Mouse (Mus musculus): ENCODE measurements around the gene Fzd4. TPM values are rescaled to one million over a fixed set of nuclear protein-coding genes. Genes with fewer than 3 reads are reported as not detected.

Gene Fzd4
- total and polyA plus RNA-seq, 3 experiments = 0.04 to 0.13 (median 0.04) TPM

GRCm38 (mm10) chr7:89401136-89401858 lies 2.9 kb upstream of the Fzd4 start:
- Histone ChIP-seq H3K27ac (ENCODE audit: insufficient read depth, low read depth) (no peak overlapping the region), H3K9me3 (replicated peaks; ENCODE audit: low read length) (no peaks in the 10 kb centered on the region), H3K36me3 (replicated peaks in 1 of 2; ENCODE audit: control insufficient read depth in 1 of 2, insufficient read depth in 1 of 2, low read length in 1 of 2) (no peaks in the 10 kb centered on the region), H3K79me2 (replicated peaks; ENCODE audit: control insufficient read depth, extremely low read depth, insufficient read depth, poor library complexity, severe bottlenecking) (no peaks in the 10 kb centered on the region), H3K4me3 (replicated peaks in 1 of 3; ENCODE audit: low read depth in 2 of 3, low read length in 2 of 3, poor library complexity in 1 of 3) (no peak overlapping the region), H3K9ac (ENCODE audit: insufficient read depth, low read depth) (no peak overlapping the region), H3K4me2 (ENCODE audit: insufficient read depth, low read depth, poor library complexity, severe bottlenecking) (no peak overlapping the region), H3K27me3 (replicated peaks) (peaks cover 38% of the 10 kb centered on the region), H3K4me1 (ENCODE audit: control insufficient read depth in 1 of 2, insufficient read depth in 2 of 2) (peaks cover 8 to 11% of the 10 kb centered on the region in 2 experiments)
- dilution Hi-C loops (cut with MboI; ENCODE audit: extremely low pct_ligation_motif_present, extremely low pct_unique_long_range_greater_than_20kb, low sequenced_read_pairs) (no loop called here), in situ Hi-C loops (cut with MboI; ENCODE audit: low pct_ligation_motif_present, low pct_unique_long_range_greater_than_20kb, low sequenced_read_pairs) (no loop called here)
- TF ChIP-seq ZNF384 (IDR thresholded peaks at IDR 0.05; ENCODE audit: low read depth, low read length) (no peak), KAT2A (IDR thresholded peaks at IDR 0.05; ENCODE audit: insufficient replicate concordance, low read length) (no peak), IRF4 (IDR thresholded peaks at IDR 0.05; ENCODE audit: low read depth, low read length) (no peak), ETS1 (conservative IDR thresholded peaks at IDR 0.05; ENCODE audit: low read depth, low read length) (no peak), MAFK (IDR thresholded peaks at IDR 0.05; ENCODE audit: insufficient replicate concordance, low read length) (no peak), UBTF (IDR thresholded peaks at IDR 0.05; ENCODE audit: low read depth, low read length) (no peak), MAZ (IDR thresholded peaks at IDR 0.05; ENCODE audit: low read depth, low read length) (no peak), TBP (conservative IDR thresholded peaks at IDR 0.05; ENCODE audit: low read depth, low read length) (no peak), MYC (IDR thresholded peaks at IDR 0.05; ENCODE audit: low read depth, low read length) (no peak), GABPA (IDR thresholded peaks at IDR 0.05; ENCODE audit: insufficient replicate concordance, low read depth, low read length) (no peak)
- no peak for DNase-seq (ENCODE audit: extremely low read depth)

DNA sequence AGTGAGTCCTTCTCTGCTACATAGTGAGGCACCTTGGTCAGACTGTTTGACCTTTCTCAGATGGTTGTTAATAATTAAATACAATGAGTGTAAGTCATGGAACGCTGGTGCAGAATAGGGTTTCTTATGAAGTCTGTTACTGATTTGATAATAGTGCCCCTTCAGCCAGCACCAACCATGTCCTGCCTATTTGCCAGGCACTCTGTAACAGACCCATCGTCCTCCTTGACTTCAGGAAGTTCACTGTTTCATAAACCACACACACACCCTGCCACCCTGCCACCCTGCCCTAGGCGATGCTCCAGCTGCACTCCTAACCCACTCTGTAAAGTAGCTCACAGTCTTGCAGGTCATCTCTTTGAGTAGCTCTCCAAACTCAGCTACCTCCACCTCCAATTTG lies 2.2 kb upstream of the Fzd4 start:
- peaks cover 38% of the 10 kb centered on the region for H3K27me3 ChIP-seq (replicated peaks)
- H3K36me3 ChIP-seq (replicated peaks in 1 of 2; ENCODE audit: control insufficient read depth in 1 of 2, insufficient read depth in 1 of 2, low read length in 1 of 2) = no peaks in the 10 kb centered on the region
- H3K79me2 ChIP-seq (replicated peaks; ENCODE audit: control insufficient read depth, extremely low read depth, insufficient read depth, poor library complexity, severe bottlenecking) = no peaks in the 10 kb centered on the region
- dilution Hi-C loops (cut with MboI; ENCODE audit: extremely low pct_ligation_motif_present, extremely low pct_unique_long_range_greater_than_20kb, low sequenced_read_pairs) (no loop called here), in situ Hi-C loops (cut with MboI; ENCODE audit: low pct_ligation_motif_present, low pct_unique_long_range_greater_than_20kb, low sequenced_read_pairs) (no loop called here)
- H3K27ac ChIP-seq (ENCODE audit: insufficient read depth, low read depth) = no peak overlapping the region
- no peaks in the 10 kb centered on the region for H3K9me3 ChIP-seq (replicated peaks; ENCODE audit: low read length)
- no peak for TF ChIP-seq KAT2A (IDR thresholded peaks at IDR 0.05; ENCODE audit: insufficient replicate concordance, low read length)
- TF ChIP-seq ZC3H11A (IDR thresholded peaks at IDR 0.05; ENCODE audit: low read depth, low read length) = no peak
- TF ChIP-seq SMC3 (IDR thresholded peaks at IDR 0.05; ENCODE audit: low read depth, low read length) = no peak
- no peak for TF ChIP-seq MXI1 (IDR thresholded peaks at IDR 0.05; ENCODE audit: low read depth, low read length)
- no peak for TF ChIP-seq RAD21 (IDR thresholded peaks at IDR 0.05; ENCODE audit: low read depth, low read length)
- no peak for TF ChIP-seq GABPA (IDR thresholded peaks at IDR 0.05; ENCODE audit: insufficient replicate concordance, low read depth, low read length)
- TF ChIP-seq NRF1 (IDR thresholded peaks at IDR 0.05; ENCODE audit: low read depth, low read length) = no peak
- TF ChIP-seq TCF12 (IDR thresholded peaks at IDR 0.05; ENCODE audit: low read depth, low read length) = no peak
- TF ChIP-seq RCOR1 (conservative IDR thresholded peaks at IDR 0.05; ENCODE audit: low read depth, low read length) = no peak
- no peak for TF ChIP-seq TBP (conservative IDR thresholded peaks at IDR 0.05; ENCODE audit: low read depth, low read length)
- no peak for TF ChIP-seq ZKSCAN1 (IDR thresholded peaks at IDR 0.05; ENCODE audit: borderline replicate concordance, low read depth, low read length)
- H3K4me1 ChIP-seq (ENCODE audit: control insufficient read depth in 1 of 2, insufficient read depth in 2 of 2) = peaks cover 8 to 11% of the 10 kb centered on the region in 2 experiments
- H3K9ac ChIP-seq (ENCODE audit: insufficient read depth, low read depth) = no peak overlapping the region
- H3K4me2 ChIP-seq (ENCODE audit: insufficient read depth, low read depth, poor library complexity, severe bottlenecking) = no peak overlapping the region
- DNase-seq (ENCODE audit: extremely low read depth) = no peak
- no peak overlapping the region for H3K4me3 ChIP-seq (replicated peaks in 1 of 3; ENCODE audit: low read depth in 2 of 3, low read length in 2 of 3, poor library complexity in 1 of 3)

Data from CH12.LX (cell line).